Comparison of ENCODE assay signal across 22 mouse cellular contexts in the genomic region with DNA sequence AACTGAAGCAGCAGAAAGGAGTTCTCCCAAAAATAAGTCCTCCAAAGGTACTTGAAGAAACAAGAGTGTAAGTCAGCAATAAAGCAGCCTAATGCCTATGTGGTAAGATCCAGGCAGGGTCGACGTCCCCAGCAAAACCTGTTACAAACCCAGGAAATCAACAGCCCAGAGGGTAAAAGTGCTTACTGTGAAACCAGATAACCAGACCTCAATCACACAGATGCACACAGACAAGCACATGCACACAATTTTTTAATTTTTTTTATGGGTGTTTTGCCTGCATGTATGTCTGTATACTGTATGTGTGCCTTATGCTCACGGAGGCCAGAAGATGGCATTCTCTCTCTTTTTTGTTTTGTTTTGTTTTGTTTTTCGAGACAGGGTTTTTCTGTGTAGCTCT. TPM values are rescaled to one million over a fixed set of nuclear protein-coding genes. Genes with fewer than 3 reads are reported as not detected.
DNase-seq lines count a peak whose midpoint lies in the region; ATAC-seq and TF ChIP-seq lines count a peak whose summit lies in the region.
"Had no signal": no experiment of that assay in that cellular context is flagged by ENCODE, and none has a peak within 500 bp of the region (broad histone marks: within the 10 kb centered on the region; RNA-seq: fewer than 3 reads in every experiment).

No protein-coding gene starts in this region.

- no peaks in the 10 kb centered on the region for H3K9me3 ChIP-seq in kidney, embryonic 16.5 days (ENCODE audit: low read length)
- no peaks in the 10 kb centered on the region for H3K9me3 ChIP-seq in lung, postnatal 0 days (ENCODE audit: low read length)
- no peaks in the 10 kb centered on the region for H3K9me3 ChIP-seq in liver, embryonic 16.5 days (replicated peaks; ENCODE audit: control insufficient read depth, low read length)
- H3K9me3 ChIP-seq in forebrain, embryonic 13.5 days (replicated peaks): no peaks in the 10 kb centered on the region
- H3K9me3 ChIP-seq: forebrain, embryonic 12.5 days; midbrain, embryonic 13.5 days; neural tube, embryonic 15.5 days had no signal

- H3K4me3 ChIP-seq in kidney, adult 2 months (ENCODE audit: insufficient read depth, low read depth, low read length): no peak overlapping the region
- H3K4me3 ChIP-seq in kidney, embryonic 16.5 days (ENCODE audit: low read length): no peak overlapping the region
- H3K4me3 ChIP-seq in lung, postnatal 0 days (ENCODE audit: low read depth, low read length): no peak overlapping the region
- H3K4me3 ChIP-seq in liver, embryonic 16.5 days (ENCODE audit: low read depth, low read length): no peak overlapping the region
- H3K4me3 ChIP-seq in forebrain, embryonic 13.5 days: no peak overlapping the region
- H3K4me3 ChIP-seq: forebrain, embryonic 12.5 days; midbrain, embryonic 13.5 days; myocyte; neural tube, embryonic 15.5 days had no signal

- no peak overlapping the region for H3K4me2 ChIP-seq in kidney, embryonic 16.5 days (replicated peaks; ENCODE audit: low read depth, low read length)
- no peak overlapping the region for H3K4me2 ChIP-seq in lung, postnatal 0 days (replicated peaks; ENCODE audit: low read depth, low read length)
- no peak overlapping the region for H3K4me2 ChIP-seq in liver, embryonic 16.5 days (ENCODE audit: low read depth, low read length)
- no peak overlapping the region for H3K4me2 ChIP-seq in forebrain, embryonic 13.5 days
- H3K4me2 ChIP-seq: forebrain, embryonic 12.5 days; heart, embryonic 11.5 days; hindbrain, embryonic 14.5 days; midbrain, embryonic 13.5 days; neural tube, embryonic 15.5 days had no signal

- peaks cover 27% of the 10 kb centered on the region for H3K4me1 ChIP-seq in kidney, adult 2 months (ENCODE audit: control insufficient read depth, insufficient read depth, low read length)
- H3K4me1 ChIP-seq in kidney, embryonic 16.5 days (ENCODE audit: insufficient read depth, low read length): peaks cover 10% of the 10 kb centered on the region
- no peaks in the 10 kb centered on the region for H3K4me1 ChIP-seq in lung, postnatal 0 days (ENCODE audit: insufficient read depth, low read depth, low read length)
- H3K4me1 ChIP-seq in liver, embryonic 16.5 days (ENCODE audit: control insufficient read depth, low read depth, low read length): peaks cover 2% of the 10 kb centered on the region; the same call in 1 of the 2 replicates
- H3K4me1 ChIP-seq in forebrain, embryonic 13.5 days: peaks cover 6% of the 10 kb centered on the region; the same call in 1 of the 2 replicates
- H3K4me1 ChIP-seq: forebrain, embryonic 12.5 days; midbrain, embryonic 13.5 days; neural tube, embryonic 15.5 days had no signal

- no peak for TF ChIP-seq EP300 in lung, postnatal 0 days (IDR thresholded peaks at IDR 0.05)

- TF ChIP-seq POLR2A in kidney, adult 2 months (IDR thresholded peaks at IDR 0.05; ENCODE audit: low read depth, low read length): no peak

- DNase-seq in kidney, adult 2 months: no peak
- DNase-seq in lung, postnatal 0 days (ENCODE audit: low spot score): peak; percentile 54
- no peak for DNase-seq in lung, postnatal 4 days
- no peak for DNase-seq in urinary bladder, postnatal 14 days (ENCODE audit: low spot score)
- DNase-seq: adrenal gland, postnatal 36 days; cerebellum, adult 9-10 months; gastrocnemius, postnatal 36 days; heart, postnatal 14 days; kidney, adult 18-20 months; lung, postnatal 14 days; right cerebral cortex, postnatal 25 days; thymus, postnatal 36 days had no signal

- no peak overlapping the region for H3K9ac ChIP-seq in kidney, embryonic 16.5 days (replicated peaks; ENCODE audit: low read length)
- no peak overlapping the region for H3K9ac ChIP-seq in lung, postnatal 0 days (replicated peaks; ENCODE audit: low read depth)
- no peak overlapping the region for H3K9ac ChIP-seq in liver, embryonic 16.5 days (ENCODE audit: low read depth, low read length)
- H3K9ac ChIP-seq in forebrain, embryonic 13.5 days: no peak overlapping the region
- H3K9ac ChIP-seq: forebrain, embryonic 12.5 days; hindbrain, embryonic 14.5 days; midbrain, embryonic 13.5 days; neural tube, embryonic 15.5 days had no signal

- H3K36me3 ChIP-seq in kidney, adult 2 months (ENCODE audit: control insufficient read depth, insufficient read depth, low read length): peaks cover 17% of the 10 kb centered on the region
- peaks cover 32% of the 10 kb centered on the region for H3K36me3 ChIP-seq in kidney, embryonic 16.5 days (ENCODE audit: insufficient read depth, low read length)
- H3K36me3 ChIP-seq in lung, postnatal 0 days (ENCODE audit: insufficient read depth, low read length): peaks cover 22% of the 10 kb centered on the region
- H3K36me3 ChIP-seq in liver, embryonic 16.5 days (ENCODE audit: control insufficient read depth, insufficient read depth): peaks cover 30% of the 10 kb centered on the region
- H3K36me3 ChIP-seq in forebrain, embryonic 13.5 days (ENCODE audit: poor library complexity, severe bottlenecking): peaks cover 54% of the 10 kb centered on the region

- H3K27ac ChIP-seq in kidney, adult 2 months (ENCODE audit: insufficient read depth, low read depth, low read length): peak overlapping the region; percentile 52; the same call in 1 of the 2 replicates
- no peak overlapping the region for H3K27ac ChIP-seq in kidney, embryonic 16.5 days (ENCODE audit: low read length)
- H3K27ac ChIP-seq in lung, postnatal 0 days (ENCODE audit: low read length): no peak overlapping the region
- H3K27ac ChIP-seq in liver, embryonic 16.5 days (ENCODE audit: low read length): no peak overlapping the region
- no peak overlapping the region for H3K27ac ChIP-seq in forebrain, embryonic 13.5 days
- H3K27ac ChIP-seq: forebrain, embryonic 12.5 days; hindbrain, embryonic 14.5 days; midbrain, embryonic 13.5 days; neural tube, embryonic 15.5 days had no signal

- H3K27me3 ChIP-seq in kidney, adult 2 months (replicated peaks; ENCODE audit: control insufficient read depth, insufficient read depth, low read length): no peaks in the 10 kb centered on the region
- H3K27me3 ChIP-seq in kidney, embryonic 16.5 days (ENCODE audit: insufficient read depth, low read length): no peaks in the 10 kb centered on the region
- H3K27me3 ChIP-seq in lung, postnatal 0 days (replicated peaks; ENCODE audit: insufficient read depth, low read length): no peaks in the 10 kb centered on the region
- no peaks in the 10 kb centered on the region for H3K27me3 ChIP-seq in liver, embryonic 16.5 days (ENCODE audit: control insufficient read depth, insufficient read depth, low read depth, low read length)
- H3K27me3 ChIP-seq in forebrain, embryonic 13.5 days: no peaks in the 10 kb centered on the region
- H3K27me3 ChIP-seq: forebrain, embryonic 12.5 days; midbrain, embryonic 13.5 days; neural tube, embryonic 15.5 days had no signal

- WGBS in kidney, adult 2 months: 71% methylated on average over 4 of the region's 4 CpGs
- 76% methylated on average over 4 of the region's 4 CpGs for WGBS in kidney, embryonic 16.5 days
- WGBS in lung, postnatal 0 days: 61% methylated on average over 4 of the region's 4 CpGs
- 33% methylated on average over 4 of the region's 4 CpGs for WGBS in liver, embryonic 16.5 days (ENCODE audit: insufficient replicate concordance)
- WGBS in forebrain, embryonic 13.5 days: 90% methylated on average over 4 of the region's 4 CpGs

- no peak for ATAC-seq in kidney, embryonic 16.5 days (ENCODE audit: low FRiP score, low TSS enrichment)
- ATAC-seq in lung, postnatal 0 days: no peak; the same call in 1 of the 2 replicates
- peak; percentile 46; the same call in 1 of the 2 replicates for ATAC-seq in liver, embryonic 16.5 days (ENCODE audit: low read depth)
- no peak for ATAC-seq in forebrain, embryonic 13.5 days
- no peak for ATAC-seq in megakaryocyte, adult 5-6 weeks (ENCODE audit: poor library complexity, severe bottlenecking)
- ATAC-seq: midbrain, embryonic 13.5 days had no signal

- TF ChIP-seq CTCF in kidney, adult 2 months (conservative IDR thresholded peaks at IDR 0.05; ENCODE audit: insufficient read depth, insufficient read length, low read depth, low read length): no peak
- 0 out of 2 replicates have a peak, but pooled peaks have one; percentile 23 for TF ChIP-seq CTCF in lung, postnatal 0 days (IDR thresholded peaks at IDR 0.05)

RNA-seq across cellular contexts. Expression of a gene that starts 25.5 kb away (rescaled TPM):
- 4.0 and 4.4 TPM in 2 replicates for polyA plus RNA-seq in kidney, adult 2 months (2012; rRNA removed)
- 20.6 TPM in 2 replicates for polyA plus RNA-seq in kidney, embryonic 16.5 days (2015; fragmentation: Nextera tagmentation; extraction: Ambion mirVana)
- 7.9 and 8.6 TPM in 2 replicates for polyA plus RNA-seq in lung, postnatal 0 days (2015; fragmentation: Nextera tagmentation; extraction: Ambion mirVana)
- 6.5 and 6.6 TPM in 2 replicates for polyA plus RNA-seq in liver, embryonic 16.5 days (2015; fragmentation: Nextera tagmentation; extraction: Ambion mirVana)
- polyA plus RNA-seq in forebrain, embryonic 13.5 days (2015; fragmentation: Nextera tagmentation; extraction: Ambion mirVana): 16.2 and 17.7 TPM in 2 replicates
- 34.9 and 35.7 TPM in 2 replicates for total RNA-seq in megakaryocyte, adult 5-6 weeks (2015)
- 17.7 and 21.5 TPM in 2 replicates for total RNA-seq in megakaryocyte, adult 5-6 weeks (2017)

RNA-seq across cellular contexts. Expression of a gene that starts 35.3 kb away (rescaled TPM):
- polyA plus RNA-seq in kidney, adult 2 months (2012; rRNA removed): 7.5 and 9.4 TPM in 2 replicates
- 22.3 and 22.6 TPM in 2 replicates for polyA plus RNA-seq in kidney, embryonic 16.5 days (2015; fragmentation: Nextera tagmentation; extraction: Ambion mirVana)
- 10.6 and 12.1 TPM in 2 replicates for polyA plus RNA-seq in lung, postnatal 0 days (2015; fragmentation: Nextera tagmentation; extraction: Ambion mirVana)
- 9.4 and 10.3 TPM in 2 replicates for polyA plus RNA-seq in liver, embryonic 16.5 days (2015; fragmentation: Nextera tagmentation; extraction: Ambion mirVana)
- polyA plus RNA-seq in forebrain, embryonic 13.5 days (2015; fragmentation: Nextera tagmentation; extraction: Ambion mirVana): 27.2 and 27.6 TPM in 2 replicates
- total RNA-seq in megakaryocyte, adult 5-6 weeks (2015): 29.3 and 30.8 TPM in 2 replicates
- total RNA-seq in megakaryocyte, adult 5-6 weeks (2017): 39.9 and 44.9 TPM in 2 replicates
